Mouse (Mus musculus) bone marrow, adult 2 months (tissue): ENCODE results near the gene AA986860.

ENCODE experiments used
- CTCF ChIP-seq: fragments of 200-500 bp; IDR thresholded peaks from 2 replicates; pipeline ENCODE4 v1.5.1; 2011; ENCODE audit warnings: low read length, control low read depth; ENCODE audit not compliant: control insufficient read depth, insufficient read depth
- POLR2A ChIP-seq: fragments of 200-500 bp; IDR thresholded peaks from 2 replicates; pipeline ENCODE4 v1.6.1; 2011; ENCODE audit warnings: low read depth, mild to moderate bottlenecking, control low read depth, low read length, borderline replicate concordance; ENCODE audit not compliant: control insufficient read depth

DNA sequence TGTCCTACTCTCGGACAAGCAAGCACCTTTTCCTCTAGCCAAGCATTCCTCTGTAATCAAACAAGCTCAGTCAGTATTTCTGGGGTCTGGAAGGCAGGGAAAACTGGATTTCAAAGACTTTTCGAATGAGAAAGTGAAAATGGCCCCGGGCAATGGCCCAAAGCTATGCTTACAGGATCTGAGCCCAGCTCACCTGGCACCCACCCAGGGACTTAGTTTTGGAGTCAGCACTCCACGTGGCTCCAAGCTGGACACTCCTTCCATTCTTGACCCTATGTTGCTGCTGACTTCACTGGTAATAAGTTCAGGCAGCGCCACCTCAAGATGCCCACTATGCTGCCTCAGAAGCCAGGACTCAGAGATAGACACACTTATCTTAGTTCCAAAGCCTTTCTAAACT, 35.3 kb downstream of the AA986860 start:
- TF ChIP-seq CTCF: no peak
- no peak for TF ChIP-seq POLR2A
